Mouse (Mus musculus) urinary bladder, postnatal 25 days (tissue): Measurements from ENCODE around the gene Akr1b3.

Experiments used
- DNase-seq: peaks from one replicate; pipeline ENCODE4 v3.0.0; 2022; ENCODE audit warnings: low spot score

Gene Akr1b3

DNA sequence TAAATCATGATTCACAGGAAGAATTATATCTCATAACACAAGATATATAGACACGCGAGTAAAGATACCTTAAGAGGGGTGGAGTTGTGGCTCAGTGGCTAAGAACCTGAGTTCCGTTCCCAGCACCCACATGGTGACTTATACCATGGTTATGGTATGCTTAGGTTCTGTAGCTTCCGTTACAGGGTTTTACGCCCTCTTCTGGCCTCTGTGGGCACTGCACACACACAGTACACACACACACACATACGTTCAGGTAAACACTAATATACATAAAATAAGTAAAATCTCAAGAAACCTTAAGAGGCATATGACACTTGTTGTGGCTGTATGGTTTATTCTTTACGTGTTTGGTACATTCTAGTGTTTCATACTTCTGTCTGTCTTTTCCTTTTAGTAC is 4.8 kb upstream of the Akr1b3 start:
- DNase-seq = no peak

DNA sequence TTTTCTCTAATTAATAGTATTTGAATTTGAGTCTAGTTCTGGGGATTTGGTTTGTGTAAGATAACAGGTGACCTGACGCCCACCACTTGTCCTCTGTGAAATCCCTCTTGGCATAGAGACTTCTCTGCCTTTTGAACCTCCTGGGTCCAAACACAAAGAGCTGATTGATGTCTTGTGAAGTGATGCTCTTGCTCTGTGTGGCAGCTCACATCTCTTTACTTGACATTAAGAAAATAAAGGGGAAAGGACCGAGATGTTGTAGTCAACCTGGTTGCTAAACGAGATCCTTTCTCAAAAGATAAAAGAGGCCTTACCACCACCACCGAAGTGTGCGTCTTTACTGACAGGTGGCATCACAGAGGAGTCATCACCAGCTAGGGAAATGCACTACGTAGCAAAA is 1.4 kb upstream of the Akr1b3 start:
- no peak for DNase-seq

- DNase-seq = no peak
Observed at GRCm38 (mm10) chr6:34318172-34318571, 894 bp upstream of the Akr1b3 start.

- no peak for DNase-seq
Observed at GRCm38 (mm10) chr6:34313921-34314320, 3.4 kb downstream of the Akr1b3 start.

GRCm38 (mm10) chr6:34313386-34313785 is 3.9 kb downstream of the Akr1b3 start:
- DNase-seq = no peak

DNA sequence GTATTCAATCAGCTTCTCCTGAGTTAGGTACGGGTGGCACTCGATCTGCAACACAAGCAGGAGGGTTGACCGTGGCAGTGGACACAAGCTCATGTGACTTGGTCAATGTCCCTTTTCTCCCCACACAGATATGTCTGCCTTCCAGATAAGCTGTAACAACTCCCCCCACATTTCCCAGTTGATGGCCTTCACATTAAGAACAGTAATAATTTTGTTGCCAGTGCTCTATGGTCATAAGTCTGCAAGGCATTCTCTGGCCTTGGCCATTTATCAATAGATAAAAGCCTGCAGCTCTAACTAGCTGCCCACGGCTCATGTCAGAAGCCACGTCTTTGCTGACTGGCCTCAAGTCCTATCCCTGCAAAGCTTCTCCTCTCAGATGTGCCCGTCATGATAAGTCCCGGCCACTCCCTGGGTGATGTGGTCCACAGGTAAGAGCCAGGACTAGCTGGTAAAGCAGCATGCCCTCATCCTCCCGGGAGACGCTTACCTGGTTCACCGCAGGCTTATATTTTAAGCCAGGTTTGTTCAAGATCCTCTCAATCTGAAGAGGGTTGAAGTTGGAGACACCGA is 7.2 kb downstream of the Akr1b3 start:
- DNase-seq = no peak

DNA sequence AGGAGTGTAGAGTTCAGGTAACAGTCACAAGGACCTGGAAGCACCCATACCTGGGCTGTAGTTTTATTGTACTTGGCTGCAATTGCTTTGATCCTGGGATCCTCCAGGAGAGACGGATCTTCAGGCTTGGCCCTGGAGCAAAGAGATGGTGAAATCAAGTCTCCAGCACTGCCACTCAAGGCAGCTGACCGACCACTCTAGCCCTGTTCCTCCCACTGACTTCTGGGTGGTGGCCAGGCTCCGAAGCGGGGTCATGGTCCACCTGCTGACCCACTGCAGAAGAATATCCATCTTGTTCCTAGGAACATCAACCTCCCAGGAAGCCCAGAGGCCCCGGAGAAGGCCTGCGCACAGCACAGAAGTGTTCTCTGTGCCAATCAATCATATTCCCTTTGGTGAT is 7.8 kb downstream of the Akr1b3 start:
- DNase-seq = no peak

- no peak for DNase-seq
Observed at GRCm38 (mm10) chr6:34306797-34307196, 10.5 kb downstream of the Akr1b3 start.

GRCm38 (mm10) chr6:34304675-34305241 is 12.5 kb downstream of the Akr1b3 start:
- no peak for DNase-seq

DNA sequence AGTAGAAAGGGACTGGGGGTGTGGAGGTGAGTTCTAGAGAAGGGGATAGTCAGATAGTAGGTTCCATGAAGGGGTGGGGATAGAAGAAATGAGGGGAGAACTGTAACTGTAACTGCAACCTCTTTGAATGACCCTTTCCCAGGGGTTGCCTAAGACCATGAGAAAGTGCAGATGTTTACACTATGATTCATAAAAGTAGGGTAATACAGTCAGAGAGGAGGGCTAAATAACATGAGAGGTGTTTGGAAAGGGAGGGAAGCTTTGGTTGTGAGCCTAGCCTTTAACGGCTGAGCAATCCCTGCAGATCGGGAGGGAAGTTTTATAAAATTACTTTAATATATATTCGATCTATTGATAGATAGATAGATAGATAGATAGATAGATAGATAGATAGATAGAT is 20.2 kb downstream of the Akr1b3 start:
- DNase-seq = no peak

- no peak for DNase-seq
Observed at GRCm38 (mm10) chr6:34295437-34295836, 21.8 kb downstream of the Akr1b3 start.

GRCm38 (mm10) chr6:34292882-34293487 is 24.3 kb downstream of the Akr1b3 start:
- no peak for DNase-seq

- no peak for DNase-seq
Observed at GRCm38 (mm10) chr6:34292196-34292881, 24.9 kb downstream of the Akr1b3 start.

- no peak for DNase-seq
Observed at GRCm38 (mm10) chr6:34290681-34291080, 26.6 kb downstream of the Akr1b3 start.

DNA sequence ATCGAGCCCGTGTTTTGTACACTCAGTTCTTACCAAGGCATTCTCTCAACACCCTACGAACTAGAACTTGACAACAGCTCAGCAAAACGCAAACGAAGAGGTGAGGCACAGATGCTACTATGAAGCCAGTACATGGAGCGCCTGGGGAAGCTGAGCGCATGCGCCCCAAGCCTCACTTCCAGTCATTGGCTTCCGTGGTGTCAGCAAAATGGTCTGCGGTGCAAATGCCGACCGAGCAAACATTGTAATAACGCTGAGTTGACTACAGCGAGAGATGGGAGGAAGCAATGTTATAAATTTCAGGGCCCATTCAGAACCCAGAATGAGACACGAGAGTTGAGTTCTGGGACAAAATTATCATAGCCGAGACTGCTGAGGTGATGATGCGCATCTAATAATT is 27.2 kb downstream of the Akr1b3 start:
- DNase-seq = no peak

DNA sequence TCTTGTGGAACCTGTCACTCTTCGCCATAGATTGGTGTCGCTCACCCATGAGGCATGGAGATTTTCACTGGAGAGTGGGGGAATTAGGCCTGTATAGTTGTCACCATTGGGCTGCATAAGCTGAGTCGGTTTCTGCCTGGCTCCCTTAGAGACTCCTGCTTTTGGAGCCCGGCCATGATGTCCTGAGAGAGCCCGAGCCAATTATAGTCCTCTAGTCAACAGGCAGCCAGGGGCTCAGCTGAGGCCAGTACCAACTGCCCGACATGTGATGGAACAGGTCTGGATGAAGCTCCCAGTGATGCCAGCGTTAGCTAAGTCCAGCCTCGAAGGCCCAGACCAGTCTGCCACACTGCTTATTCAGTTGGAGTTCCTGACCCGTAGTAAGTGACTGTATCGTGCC is 29.2 kb downstream of the Akr1b3 start:
- DNase-seq = no peak

GRCm38 (mm10) chr6:34286841-34287240 is 30.4 kb downstream of the Akr1b3 start:
- no peak for DNase-seq

GRCm38 (mm10) chr6:34278385-34278784 is 38.9 kb downstream of the Akr1b3 start:
- DNase-seq = no peak

DNA sequence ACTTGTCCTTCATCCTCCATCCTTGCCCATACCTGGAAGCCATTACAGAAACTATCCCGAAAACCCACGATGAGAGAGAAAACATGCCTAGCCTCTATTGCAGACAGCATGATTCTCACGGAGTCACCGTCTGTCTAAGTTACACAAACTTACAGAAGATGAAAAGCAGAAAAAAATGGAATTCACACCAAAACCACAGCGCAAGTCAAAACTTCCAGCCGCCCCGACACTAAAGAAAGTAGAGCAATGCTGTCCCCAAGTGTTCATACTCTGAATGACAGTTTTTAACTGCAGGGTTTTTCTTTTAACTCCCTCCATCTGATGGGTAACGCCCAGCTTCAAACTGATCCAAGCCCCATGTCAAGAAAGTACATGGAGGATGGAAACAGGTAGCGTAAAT is 39.6 kb downstream of the Akr1b3 start:
- DNase-seq = peak; percentile 32

DNA sequence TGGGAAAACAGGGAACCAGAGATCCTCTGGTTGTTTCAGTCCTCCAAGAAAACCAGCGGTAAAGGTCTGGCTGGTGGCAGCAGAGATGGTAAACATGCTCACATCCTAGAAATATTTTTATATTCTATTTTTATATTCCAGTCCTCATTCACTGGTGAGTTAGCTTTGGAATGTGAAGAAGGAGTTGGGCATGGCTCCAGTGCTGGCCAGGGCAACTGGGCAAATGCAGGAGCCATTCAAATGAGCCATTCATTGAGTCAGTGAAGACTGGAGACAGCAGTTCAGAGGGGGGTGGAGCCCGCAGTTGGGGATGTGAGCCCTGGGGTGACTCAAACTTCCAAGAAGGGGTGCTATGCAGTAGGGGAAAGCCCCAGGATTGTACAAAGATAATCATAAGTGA is 42.9 kb downstream of the Akr1b3 start:
- no peak for DNase-seq

DNA sequence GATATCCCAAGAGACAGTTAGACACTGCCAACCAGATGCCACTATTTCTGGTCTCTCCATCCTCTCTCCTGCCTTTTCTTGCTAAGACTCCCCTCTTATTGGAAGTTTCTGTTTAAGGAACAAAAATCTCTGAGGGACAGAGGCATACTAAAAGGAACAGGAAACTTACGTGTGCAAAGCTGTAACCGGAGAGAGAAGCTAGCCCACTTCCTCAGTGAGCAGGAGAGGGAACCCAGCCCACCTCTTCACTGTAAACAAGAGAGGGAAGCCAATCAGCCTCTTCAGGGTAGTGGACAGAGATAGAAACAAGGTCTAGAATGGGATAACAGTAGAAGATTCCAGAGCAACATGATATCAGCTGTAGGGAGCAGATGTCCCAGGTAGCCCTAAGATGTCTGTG is 44.2 kb downstream of the Akr1b3 start:
- DNase-seq = no peak

GRCm38 (mm10) chr6:34272462-34272861 is 44.8 kb downstream of the Akr1b3 start:
- no peak for DNase-seq

DNA sequence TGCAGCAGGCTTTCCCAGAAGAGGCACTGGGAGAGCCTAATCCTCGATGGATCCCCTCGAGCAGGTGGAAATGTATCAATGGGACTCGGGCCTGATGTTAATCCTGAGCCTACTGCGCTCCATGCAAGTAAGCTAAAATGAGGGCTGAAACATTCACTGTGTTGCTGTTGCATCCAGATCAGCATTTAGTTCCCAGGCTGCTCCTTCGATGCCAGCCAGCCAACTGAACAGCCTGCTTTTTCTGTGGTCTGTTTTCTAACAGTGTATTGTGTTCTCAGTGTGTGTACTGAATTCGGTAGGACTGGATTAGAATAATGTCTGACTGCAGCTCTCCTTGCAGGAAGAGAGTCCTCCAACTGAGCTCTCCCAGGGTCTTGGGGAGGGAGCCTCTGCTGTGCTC is 46.6 kb downstream of the Akr1b3 start:
- no peak for DNase-seq
